Mouse (Mus musculus): ENCODE measurements around the gene Myom1.

GRCm38 (mm10) chr17:71129489-71130261, 127.2 kb downstream of the Myom1 start:
- TF ChIP-seq CTCF (conservative IDR thresholded peaks at IDR 0.05; ENCODE audit: low read length) = no peak
- TF ChIP-seq NANOG (IDR thresholded peaks at IDR 0.05; ENCODE audit: borderline replicate concordance, low read length) = no peak
- no peak for TF ChIP-seq POU5F1 (IDR thresholded peaks at IDR 0.05; ENCODE audit: borderline replicate concordance, low read length)
